Mouse (Mus musculus) forebrain, embryonic 16.5 days (tissue): Measurements from ENCODE around the gene Nol9. TPM values are rescaled to one million over a fixed set of nuclear protein-coding genes. Genes with fewer than 3 reads are reported as not detected.

Experiments used
- ATAC-seq: fragments of 200-750 bp; cut with Nextera tagmentation; 2 replicates; pipeline ENCODE4 v1.8.0; 2017; ENCODE audit warnings: mild to moderate bottlenecking, moderate library complexity
- H3K27ac ChIP-seq: fragments of 300-500 bp; sonication (generic); 2 replicates; pipeline ENCODE4 v1.5.1; 2014; ENCODE audit warnings: low read length, control low read depth
- H3K27me3 ChIP-seq: fragments of 300-500 bp; sonication (generic); replicated peaks from 2 replicates; pipeline ENCODE4 v1.6.1; 2014; ENCODE audit warnings: low read length; ENCODE audit not compliant: control insufficient read depth, insufficient read depth
- H3K36me3 ChIP-seq: fragments of 300-500 bp; sonication (generic); 2 replicates; pipeline ENCODE4 v1.6.1; 2014; ENCODE audit not compliant: control insufficient read depth, insufficient read depth
- H3K4me1 ChIP-seq: fragments of 300-500 bp; sonication (generic); replicated peaks from 2 replicates; pipeline ENCODE4 v1.6.1; 2014; ENCODE audit warnings: low read length; ENCODE audit not compliant: control insufficient read depth, insufficient read depth
- H3K4me2 ChIP-seq: fragments of 300-500 bp; sonication (generic); 2 replicates; pipeline ENCODE4 v1.6.1; 2014; ENCODE audit warnings: mild to moderate bottlenecking, low read length, control low read depth
- H3K4me3 ChIP-seq: fragments of 300-500 bp; sonication (generic); replicated peaks from 2 replicates; pipeline ENCODE4 v1.5.1; 2014; ENCODE audit warnings: mild to moderate bottlenecking, low read length, control low read depth
- H3K9ac ChIP-seq: fragments of 300-500 bp; sonication (generic); replicated peaks from 2 replicates; pipeline ENCODE4 v1.6.1; 2014; ENCODE audit warnings: low read depth, low read length, control low read depth
- H3K9me3 ChIP-seq: fragments of 300-500 bp; sonication (generic); 2 replicates; pipeline ENCODE4 v1.6.1; 2016; ENCODE audit warnings: low read length; ENCODE audit not compliant: control insufficient read depth
- WGBS: fragments of 180-500 bp; shearing (Covaris S2); extraction: QIAGEN DNeasy Blood & Tissue Kit; methylation state at CpG from one replicate; pipeline ENCODE4 v1.1.7; 2014; 5-methylcytosine and 5-hydroxymethylcytosine counted together
- polyA plus RNA-seq: library from polyadenylated mRNA; unstranded; fragments of >200 nt; fragmentation: Nextera tagmentation; extraction: Ambion mirVana; gene quantifications from 2 replicates; pipeline ENCODE4 v1.2.1, GENCODE M21; 2015

Gene Nol9
- polyA plus RNA-seq, 1 experiment from 2014 or later: 25.1 TPM

- no peak overlapping the region for H3K4me3 ChIP-seq
- no peak for ATAC-seq
- 36% methylated on average over 7 of the region's 7 CpGs for WGBS
- peaks cover 7% of the 10 kb centered on the region for H3K36me3 ChIP-seq
- H3K9me3 ChIP-seq: no peaks in the 10 kb centered on the region
- H3K4me2 ChIP-seq: no peak overlapping the region
- no peak overlapping the region for H3K27ac ChIP-seq
- H3K4me1 ChIP-seq: peaks cover 8% of the 10 kb centered on the region
- H3K9ac ChIP-seq: no peak overlapping the region
- no peaks in the 10 kb centered on the region for H3K27me3 ChIP-seq
Observed at GRCm38 (mm10) chr4:152103025-152103424, 63.9 kb downstream of the Nol9 start.

GRCm38 (mm10) chr4:152106746-152107145 is 67.6 kb downstream of the Nol9 start:
- no peaks in the 10 kb centered on the region for H3K27me3 ChIP-seq
- peaks cover 7% of the 10 kb centered on the region for H3K36me3 ChIP-seq
- no peak overlapping the region for H3K27ac ChIP-seq
- 47% methylated on average over 9 of the region's 9 CpGs for WGBS
- peaks cover 14% of the 10 kb centered on the region for H3K4me1 ChIP-seq
- no peak for ATAC-seq
- no peak overlapping the region for H3K4me2 ChIP-seq
- no peak overlapping the region for H3K9ac ChIP-seq
- H3K9me3 ChIP-seq: no peaks in the 10 kb centered on the region
- no peak overlapping the region for H3K4me3 ChIP-seq

- H3K9me3 ChIP-seq: no peaks in the 10 kb centered on the region
- peak overlapping the region; percentile 26 for H3K4me3 ChIP-seq
- peak overlapping the region; percentile 38; the same call in 1 of the 2 replicates for H3K9ac ChIP-seq
- peak overlapping the region; percentile 57 for H3K4me2 ChIP-seq
- no peak overlapping the region for H3K27ac ChIP-seq
- ATAC-seq: peak; percentile 53
- WGBS: 3% methylated on average over 24 of the region's 24 CpGs
- H3K4me1 ChIP-seq: peaks cover 14% of the 10 kb centered on the region
- no peaks in the 10 kb centered on the region for H3K27me3 ChIP-seq
- peaks cover 4% of the 10 kb centered on the region for H3K36me3 ChIP-seq
Observed at GRCm38 (mm10) chr4:152107493-152107892, 68.4 kb downstream of the Nol9 start.

GRCm38 (mm10) chr4:152107971-152108509 is 68.9 kb downstream of the Nol9 start:
- no peak overlapping the region for H3K27ac ChIP-seq
- peak overlapping the region; percentile 38; the same call in 1 of the 2 replicates for H3K9ac ChIP-seq
- peak; percentile 91 for ATAC-seq
- H3K4me3 ChIP-seq: peak overlapping the region; percentile 26
- peaks cover 4% of the 10 kb centered on the region for H3K36me3 ChIP-seq
- WGBS: 7% methylated on average over 30 of the region's 30 CpGs
- peaks cover 14% of the 10 kb centered on the region for H3K4me1 ChIP-seq
- H3K27me3 ChIP-seq: no peaks in the 10 kb centered on the region
- peak overlapping the region; percentile 57 for H3K4me2 ChIP-seq
- H3K9me3 ChIP-seq: no peaks in the 10 kb centered on the region

GRCm38 (mm10) chr4:152108673-152109072 is 69.6 kb downstream of the Nol9 start:
- H3K9me3 ChIP-seq: no peaks in the 10 kb centered on the region
- no peak overlapping the region for H3K27ac ChIP-seq
- H3K4me1 ChIP-seq: peaks cover 14% of the 10 kb centered on the region
- H3K36me3 ChIP-seq: peaks cover 4% of the 10 kb centered on the region
- no peaks in the 10 kb centered on the region for H3K27me3 ChIP-seq
- WGBS: 89% methylated on average over 5 of the region's 5 CpGs
- no peak overlapping the region for H3K9ac ChIP-seq
- H3K4me2 ChIP-seq: peak overlapping the region; percentile 57
- no peak for ATAC-seq
- H3K4me3 ChIP-seq: no peak overlapping the region

GRCm38 (mm10) chr4:152109509-152109908 is 70.4 kb downstream of the Nol9 start:
- no peak overlapping the region for H3K9ac ChIP-seq
- no peaks in the 10 kb centered on the region for H3K9me3 ChIP-seq
- no peak overlapping the region for H3K4me3 ChIP-seq
- no peaks in the 10 kb centered on the region for H3K27me3 ChIP-seq
- WGBS: 79% methylated on average over 3 of the region's 3 CpGs
- H3K36me3 ChIP-seq: no peaks in the 10 kb centered on the region
- no peak for ATAC-seq
- H3K4me1 ChIP-seq: peaks cover 14% of the 10 kb centered on the region
- H3K4me2 ChIP-seq: no peak overlapping the region
- no peak overlapping the region for H3K27ac ChIP-seq

GRCm38 (mm10) chr4:152110689-152111088 is 71.6 kb downstream of the Nol9 start:
- Histone ChIP-seq H3K27ac (no peak overlapping the region), H3K9me3 (no peaks in the 10 kb centered on the region), H3K4me1 (peaks cover 14% of the 10 kb centered on the region), H3K4me2 (no peak overlapping the region), H3K4me3 (no peak overlapping the region), H3K36me3 (no peaks in the 10 kb centered on the region), H3K9ac (no peak overlapping the region), H3K27me3 (peaks cover 9% of the 10 kb centered on the region)
- ATAC-seq: no peak
- 88% methylated on average over 4 of the region's 4 CpGs for WGBS

Other genes with a start within 250 kb of the Nol9 start
- 119 and 123 TPM in 2 replicates for gene Camta1, start 177.4 kb upstream of the Nol9 start, polyA plus RNA-seq
- 84.2 and 89.8 TPM in 2 replicates for gene Dnajc11, start 105.6 kb upstream of the Nol9 start, polyA plus RNA-seq
- gene Thap3, start 50.3 kb upstream of the Nol9 start, polyA plus RNA-seq: 32.7 and 42.7 TPM in 2 replicates
- 20.5 and 21.8 TPM in 2 replicates for gene Phf13, start 43.1 kb upstream of the Nol9 start, polyA plus RNA-seq
- gene Klhl21, start 30.5 kb upstream of the Nol9 start, polyA plus RNA-seq: 2.9 and 3.6 TPM in 2 replicates
- gene Zbtb48, start 11.7 kb upstream of the Nol9 start, polyA plus RNA-seq: 23.4 and 25.4 TPM in 2 replicates
- 0.97 and 1.6 TPM in 2 replicates for gene Tas1r1, start 753 bp upstream of the Nol9 start, polyA plus RNA-seq
- gene Plekhg5, start 33.2 kb downstream of the Nol9 start, polyA plus RNA-seq: 11.7 and 13.2 TPM in 2 replicates
- 0.97 and 1.5 TPM in 2 replicates for gene Tnfrsf25, start 76.6 kb downstream of the Nol9 start, polyA plus RNA-seq
- gene Espn, start 113.0 kb downstream of the Nol9 start, polyA plus RNA-seq: 0.08 and 0.12 TPM in 2 replicates
- gene Hes2, start 119.5 kb downstream of the Nol9 start, polyA plus RNA-seq: not detected in 2 replicates
- 210 and 269 TPM in 2 replicates for gene Acot7, start 138.8 kb downstream of the Nol9 start, polyA plus RNA-seq
- gene Gpr153, start 234.9 kb downstream of the Nol9 start, polyA plus RNA-seq: 4.4 and 6.2 TPM in 2 replicates